Mouse (Mus musculus) embryonic facial prominence, embryonic 14.5 days (tissue): ENCODE measurements around the gene Ppp1r21. TPM values are rescaled to one million over a fixed set of nuclear protein-coding genes. Genes with fewer than 3 reads are reported as not detected.

ENCODE experiments used
- ATAC-seq: fragments of 200-750 bp; cut with Nextera tagmentation; 2 replicates; pipeline ENCODE4 v1.8.0; 2017; ENCODE audit warnings: low read depth, moderate number of reproducible peaks, moderate TSS enrichment
- DNase-seq: peaks from one replicate; pipeline ENCODE4 v3.0.0-alpha.2; 2015; ENCODE audit warnings: low spot score
- H3K27ac ChIP-seq: fragments of 300-500 bp; sonication (generic); replicated peaks from 2 replicates; pipeline ENCODE4 v1.5.1; 2014; ENCODE audit warnings: low read depth, mild to moderate bottlenecking, low read length, moderate library complexity
- H3K27me3 ChIP-seq: fragments of 300-500 bp; sonication (generic); replicated peaks from 2 replicates; pipeline ENCODE4 v1.6.1; 2014; ENCODE audit warnings: low read length; ENCODE audit not compliant: control insufficient read depth, insufficient read depth
- H3K36me3 ChIP-seq: fragments of 300-500 bp; sonication (generic); 2 replicates; pipeline ENCODE4 v1.6.1; 2014; ENCODE audit warnings: low read length, mixed read lengths; ENCODE audit not compliant: control insufficient read depth, insufficient read depth
- H3K4me1 ChIP-seq: fragments of 300-500 bp; sonication (generic); 2 replicates; pipeline ENCODE4 v1.6.1; 2014; ENCODE audit warnings: antibody characterized with exemption, low read length; ENCODE audit not compliant: control insufficient read depth, insufficient read depth
- H3K4me2 ChIP-seq: fragments of 300-500 bp; sonication (generic); 2 replicates; pipeline ENCODE4 v1.6.1; 2014; ENCODE audit warnings: low read depth, mild to moderate bottlenecking, low read length, moderate library complexity, mixed read lengths
- H3K4me3 ChIP-seq: fragments of 300-500 bp; sonication (generic); 2 replicates; pipeline ENCODE4 v1.5.1; 2014; ENCODE audit warnings: low read depth, mild to moderate bottlenecking, low read length
- H3K9ac ChIP-seq: fragments of 300-500 bp; sonication (generic); 2 replicates; pipeline ENCODE4 v1.6.1; 2014; ENCODE audit warnings: low read depth, mild to moderate bottlenecking, low read length, moderate library complexity, mixed read lengths
- H3K9me3 ChIP-seq: fragments of 300-500 bp; sonication (generic); 2 replicates; pipeline ENCODE4 v1.6.1; 2016; ENCODE audit warnings: low read length; ENCODE audit not compliant: control insufficient read depth
- WGBS: fragments of 180-500 bp; shearing (Covaris S2); extraction: QIAGEN DNeasy Blood & Tissue Kit; methylation state at CpG from one replicate; pipeline ENCODE4 v1.1.7; 2014; 5-methylcytosine and 5-hydroxymethylcytosine counted together
- polyA plus RNA-seq: library from polyadenylated mRNA; unstranded; fragments of >200 nt; fragmentation: Nextera tagmentation; extraction: Ambion mirVana; gene quantifications from 2 replicates; pipeline ENCODE4 v1.2.1, GENCODE M21; 2014

Gene Ppp1r21
- polyA plus RNA-seq, 1 experiment from 2014 or later = 23.5 TPM

GRCm38 (mm10) chr17:88492107-88492460 is 37.8 kb upstream of the Ppp1r21 start:
- Histone ChIP-seq H3K9ac (no peak overlapping the region), H3K36me3 (0 out of 2 replicates have a peak, but pooled peaks cover 13% of the 10 kb centered on the region), H3K4me3 (no peak overlapping the region), H3K27ac (no peak overlapping the region), H3K4me1 (0 out of 2 replicates have a peak, but pooled peaks cover 6% of the 10 kb centered on the region), H3K4me2 (no peak overlapping the region), H3K9me3 (no peaks in the 10 kb centered on the region), H3K27me3 (no peaks in the 10 kb centered on the region)
- no peak for ATAC-seq
- DNase-seq = no peak
- 95% methylated on average over 5 of the region's 5 CpGs for WGBS

GRCm38 (mm10) chr17:88493551-88493950 is 36.4 kb upstream of the Ppp1r21 start:
- no peaks in the 10 kb centered on the region for H3K9me3 ChIP-seq
- no peaks in the 10 kb centered on the region for H3K27me3 ChIP-seq
- no peak for ATAC-seq
- DNase-seq = no peak
- no peak overlapping the region for H3K9ac ChIP-seq
- WGBS = 73% methylated on average over 9 of the region's 9 CpGs
- H3K4me2 ChIP-seq = no peak overlapping the region
- H3K4me3 ChIP-seq = no peak overlapping the region
- no peak overlapping the region for H3K27ac ChIP-seq
- 0 out of 2 replicates have a peak, but pooled peaks cover 6% of the 10 kb centered on the region for H3K4me1 ChIP-seq
- 0 out of 2 replicates have a peak, but pooled peaks cover 13% of the 10 kb centered on the region for H3K36me3 ChIP-seq

GRCm38 (mm10) chr17:88494121-88494771 is 35.7 kb upstream of the Ppp1r21 start:
- WGBS = 54% methylated on average over 14 of the region's 14 CpGs
- ATAC-seq = peak; percentile 76
- Histone ChIP-seq H3K4me2 (no peak overlapping the region), H3K4me1 (0 out of 2 replicates have a peak, but pooled peaks cover 6% of the 10 kb centered on the region), H3K36me3 (0 out of 2 replicates have a peak, but pooled peaks cover 13% of the 10 kb centered on the region), H3K9ac (no peak overlapping the region), H3K27me3 (no peaks in the 10 kb centered on the region), H3K27ac (no peak overlapping the region), H3K9me3 (no peaks in the 10 kb centered on the region), H3K4me3 (no peak overlapping the region)
- DNase-seq = peak; percentile 49

GRCm38 (mm10) chr17:88494772-88495132 is 35.2 kb upstream of the Ppp1r21 start:
- ATAC-seq = no peak
- 0 out of 2 replicates have a peak, but pooled peaks cover 6% of the 10 kb centered on the region for H3K4me1 ChIP-seq

GRCm38 (mm10) chr17:88498090-88498682 is 31.7 kb upstream of the Ppp1r21 start:
- H3K27ac ChIP-seq = no peak overlapping the region
- no peak overlapping the region for H3K4me2 ChIP-seq
- no peak overlapping the region for H3K9ac ChIP-seq
- H3K36me3 ChIP-seq = no peaks in the 10 kb centered on the region
- WGBS = 84% methylated on average over 5 of the region's 5 CpGs
- H3K4me1 ChIP-seq = 0 out of 2 replicates have a peak, but pooled peaks cover 6% of the 10 kb centered on the region
- H3K9me3 ChIP-seq = no peaks in the 10 kb centered on the region
- H3K4me3 ChIP-seq = no peak overlapping the region
- DNase-seq = no peak
- no peak for ATAC-seq
- H3K27me3 ChIP-seq = no peaks in the 10 kb centered on the region

More at GRCm38 (mm10) chr17:88494772-88495132, 35.2 kb upstream of the Ppp1r21 start:
- Histone ChIP-seq H3K9me3 (no peaks in the 10 kb centered on the region), H3K27me3 (no peaks in the 10 kb centered on the region), H3K27ac (no peak overlapping the region), H3K4me2 (no peak overlapping the region), H3K36me3 (0 out of 2 replicates have a peak, but pooled peaks cover 13% of the 10 kb centered on the region), H3K4me3 (no peak overlapping the region), H3K9ac (no peak overlapping the region)
- no peak for DNase-seq
- 84% methylated on average over 10 of the region's 10 CpGs for WGBS

GRCm38 (mm10) chr17:88504056-88504455 is 25.9 kb upstream of the Ppp1r21 start:
- Histone ChIP-seq H3K4me1 (no peaks in the 10 kb centered on the region; the same call in 1 of the 2 replicates), H3K9me3 (no peaks in the 10 kb centered on the region), H3K4me3 (no peak overlapping the region), H3K27ac (no peak overlapping the region), H3K4me2 (no peak overlapping the region), H3K36me3 (no peaks in the 10 kb centered on the region), H3K9ac (no peak overlapping the region), H3K27me3 (no peaks in the 10 kb centered on the region)
- 91% methylated on average over 13 of the region's 13 CpGs for WGBS
- ATAC-seq (no peak), DNase-seq (no peak)

- H3K4me1 ChIP-seq = no peaks in the 10 kb centered on the region; the same call in 1 of the 2 replicates
- no peaks in the 10 kb centered on the region for H3K36me3 ChIP-seq
- H3K27ac ChIP-seq = no peak overlapping the region
- DNase-seq (peak; percentile 30), ATAC-seq (peak; percentile 47; the same call in 1 of the 2 replicates)
- no peak overlapping the region for H3K9ac ChIP-seq
- WGBS = 28% methylated on average over 10 of the region's 10 CpGs
- no peaks in the 10 kb centered on the region for H3K9me3 ChIP-seq
- H3K27me3 ChIP-seq = no peaks in the 10 kb centered on the region
- H3K4me3 ChIP-seq = no peak overlapping the region
- H3K4me2 ChIP-seq = no peak overlapping the region
Observed at GRCm38 (mm10) chr17:88505275-88505723, 24.6 kb upstream of the Ppp1r21 start.

- ATAC-seq (no peak), DNase-seq (no peak)
- H3K4me3 ChIP-seq = no peak overlapping the region
- no peaks in the 10 kb centered on the region for H3K27me3 ChIP-seq
- no peaks in the 10 kb centered on the region for H3K9me3 ChIP-seq
- no peaks in the 10 kb centered on the region for H3K36me3 ChIP-seq
- no peaks in the 10 kb centered on the region; the same call in 1 of the 2 replicates for H3K4me1 ChIP-seq
- no peak overlapping the region for H3K4me2 ChIP-seq
- H3K27ac ChIP-seq = no peak overlapping the region
- no peak overlapping the region for H3K9ac ChIP-seq
- WGBS = 91% methylated on average over 15 of the region's 15 CpGs
Observed at GRCm38 (mm10) chr17:88505941-88506340, 24.0 kb upstream of the Ppp1r21 start.
